Mouse (Mus musculus) bone marrow, adult 2 months (tissue): ENCODE measurements at regions not wholly inside any gene's neighbourhood (a gene's known extent, or its start where the extent isn't known, plus 50 kb on each side); places are given as distances from the start of the nearest gene placed in this dataset.

Source experiments
- CTCF ChIP-seq: fragments of 200-500 bp; IDR thresholded peaks from 2 replicates; pipeline ENCODE4 v1.5.1; 2011; ENCODE audit warnings: low read length, control low read depth; ENCODE audit not compliant: control insufficient read depth, insufficient read depth
- POLR2A ChIP-seq: fragments of 200-500 bp; IDR thresholded peaks from 2 replicates; pipeline ENCODE4 v1.6.1; 2011; ENCODE audit warnings: low read depth, mild to moderate bottlenecking, control low read depth, low read length, borderline replicate concordance; ENCODE audit not compliant: control insufficient read depth

DNA sequence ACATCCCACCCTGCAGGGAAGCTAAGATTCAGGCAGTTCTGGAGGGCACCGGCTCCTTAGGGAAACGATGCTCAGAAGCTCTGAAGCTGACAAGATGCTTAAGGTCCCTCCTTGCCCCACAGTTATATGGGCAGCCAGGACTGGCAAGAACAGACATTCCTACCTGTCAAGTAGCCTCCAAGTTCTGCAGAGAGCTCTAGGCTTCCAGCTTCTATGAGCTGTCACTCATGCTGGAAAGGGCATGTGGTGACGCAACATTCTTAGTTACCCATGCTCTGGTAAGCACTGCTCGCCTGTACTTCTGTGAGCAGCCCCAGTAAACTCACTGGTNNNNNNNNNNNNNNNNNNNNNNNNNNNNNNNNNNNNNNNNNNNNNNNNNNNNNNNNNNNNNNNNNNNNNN, 511.3 kb downstream of the 1810013L24Rik start:
- TF ChIP-seq CTCF (no peak), POLR2A (no peak)
